Mouse (Mus musculus): ENCODE measurements around the gene Dennd4c. TPM values are rescaled to one million over a fixed set of nuclear protein-coding genes. Genes with fewer than 3 reads are reported as not detected.

Dennd4c gene
- total and polyA plus RNA-seq, 3 experiments = 4.0 to 4.6 (median 4.2) TPM

DNA sequence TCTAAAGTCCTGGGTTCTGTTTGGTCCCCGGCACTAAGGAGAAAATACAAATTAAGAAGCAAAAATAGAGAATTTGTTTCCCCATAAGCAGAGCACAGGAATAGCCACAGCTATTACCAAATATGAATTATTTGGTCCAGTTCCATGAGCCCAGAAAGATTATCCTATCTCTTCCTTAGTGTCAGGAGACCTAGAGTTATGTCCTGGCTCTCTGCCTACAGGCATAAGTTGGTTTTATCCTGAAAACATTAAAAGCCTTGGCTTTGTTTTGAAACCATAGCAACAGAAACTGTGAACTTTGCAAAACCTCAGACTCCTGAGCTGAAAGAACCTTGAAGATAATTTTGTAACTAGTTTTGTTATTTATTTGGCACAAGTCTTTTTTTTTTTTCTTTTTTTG, 31.2 kb upstream of the Dennd4c start:
- H3K36me3 ChIP-seq (replicated peaks in 1 of 2; ENCODE audit: control insufficient read depth in 1 of 2, insufficient read depth in 1 of 2, low read length in 1 of 2) = no peaks in the 10 kb centered on the region
- H3K9ac ChIP-seq (ENCODE audit: insufficient read depth, low read depth) = no peak overlapping the region
- in situ Hi-C loops (cut with MboI; ENCODE audit: low pct_ligation_motif_present, low pct_unique_long_range_greater_than_20kb, low sequenced_read_pairs) (no loop called here), dilution Hi-C loops (cut with MboI; ENCODE audit: extremely low pct_ligation_motif_present, extremely low pct_unique_long_range_greater_than_20kb, low sequenced_read_pairs) (no loop called here)
- H3K9me3 ChIP-seq (replicated peaks; ENCODE audit: low read length) = no peaks in the 10 kb centered on the region
- H3K79me2 ChIP-seq (replicated peaks; ENCODE audit: control insufficient read depth, extremely low read depth, insufficient read depth, poor library complexity, severe bottlenecking) = no peaks in the 10 kb centered on the region
- no peaks in the 10 kb centered on the region for H3K27me3 ChIP-seq (replicated peaks)
- H3K4me2 ChIP-seq (ENCODE audit: insufficient read depth, low read depth, poor library complexity, severe bottlenecking) = no peak overlapping the region
- no peak overlapping the region for H3K27ac ChIP-seq (ENCODE audit: insufficient read depth, low read depth)
- H3K4me3 ChIP-seq (replicated peaks in 1 of 3; ENCODE audit: low read depth in 2 of 3, low read length in 2 of 3, poor library complexity in 1 of 3) = no peak overlapping the region
- H3K4me1 ChIP-seq (ENCODE audit: control insufficient read depth in 1 of 2, insufficient read depth in 2 of 2) = no peaks in the 10 kb centered on the region
- no peak for TF ChIP-seq NELFE (IDR thresholded peaks at IDR 0.05; ENCODE audit: low read depth, low read length)
- TF ChIP-seq RAD21 (IDR thresholded peaks at IDR 0.05; ENCODE audit: low read depth, low read length) = no peak
- no peak for TF ChIP-seq SMC3 (IDR thresholded peaks at IDR 0.05; ENCODE audit: low read depth, low read length)
- no peak for TF ChIP-seq USF1 (IDR thresholded peaks at IDR 0.05; ENCODE audit: low read depth, low read length)
- TF ChIP-seq JUND (conservative IDR thresholded peaks at IDR 0.05; ENCODE audit: low read depth, low read length) = no peak
- no peak for TF ChIP-seq GABPA (IDR thresholded peaks at IDR 0.05; ENCODE audit: insufficient replicate concordance, low read depth, low read length)
- no peak for TF ChIP-seq MEF2A (IDR thresholded peaks at IDR 0.05; ENCODE audit: borderline replicate concordance, low read depth, low read length)
- no peak for TF ChIP-seq NRF1 (IDR thresholded peaks at IDR 0.05; ENCODE audit: low read depth, low read length)
- no peak for TF ChIP-seq PAX5 (IDR thresholded peaks at IDR 0.05; ENCODE audit: low read length)
- DNase-seq (ENCODE audit: extremely low read depth) = no peak

DNA sequence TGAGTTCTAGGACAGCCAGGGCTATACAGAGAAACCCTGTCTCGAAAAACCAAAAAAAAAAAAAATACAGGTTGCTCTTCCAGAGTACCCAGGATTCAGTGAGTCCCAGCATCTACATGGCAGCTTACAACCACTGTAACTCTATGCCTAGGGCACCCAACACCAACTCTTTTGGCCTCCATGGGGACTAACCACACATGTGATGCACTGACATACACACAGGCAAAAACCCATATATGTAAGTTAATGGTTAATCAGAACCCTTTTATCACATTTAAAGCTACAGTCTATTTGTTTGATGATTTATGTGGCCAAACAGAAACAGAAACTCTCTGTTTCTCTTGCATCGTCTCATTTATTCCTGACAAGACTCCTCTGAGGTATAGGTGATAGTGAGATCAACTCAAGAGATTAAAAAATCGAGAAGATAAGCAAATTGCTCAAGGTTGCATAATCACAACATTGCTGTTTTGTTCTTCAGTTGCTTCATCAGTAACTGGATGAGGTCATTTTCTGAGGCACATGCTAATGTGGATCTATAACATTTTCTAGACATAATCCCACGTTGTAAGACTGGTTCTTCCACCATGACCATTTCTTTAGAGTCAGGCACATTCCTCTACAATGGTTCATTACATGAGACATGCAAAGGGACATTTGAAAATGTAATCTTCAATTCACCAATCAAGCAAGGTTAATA, 29.3 kb upstream of the Dennd4c start:
- Histone ChIP-seq H3K4me2 (ENCODE audit: insufficient read depth, low read depth, poor library complexity, severe bottlenecking) (no peak overlapping the region), H3K9ac (ENCODE audit: insufficient read depth, low read depth) (no peak overlapping the region), H3K9me3 (replicated peaks; ENCODE audit: low read length) (no peaks in the 10 kb centered on the region), H3K4me3 (replicated peaks in 1 of 3; ENCODE audit: low read depth in 2 of 3, low read length in 2 of 3, poor library complexity in 1 of 3) (no peak overlapping the region), H3K27me3 (replicated peaks) (no peaks in the 10 kb centered on the region), H3K79me2 (replicated peaks; ENCODE audit: control insufficient read depth, extremely low read depth, insufficient read depth, poor library complexity, severe bottlenecking) (no peaks in the 10 kb centered on the region), H3K27ac (ENCODE audit: insufficient read depth, low read depth) (no peak overlapping the region), H3K36me3 (replicated peaks in 1 of 2; ENCODE audit: control insufficient read depth in 1 of 2, insufficient read depth in 1 of 2, low read length in 1 of 2) (no peaks in the 10 kb centered on the region), H3K4me1 (ENCODE audit: control insufficient read depth in 1 of 2, insufficient read depth in 2 of 2) (no peaks in the 10 kb centered on the region)
- DNase-seq (ENCODE audit: extremely low read depth) = no peak
- in situ Hi-C loops (cut with MboI; ENCODE audit: low pct_ligation_motif_present, low pct_unique_long_range_greater_than_20kb, low sequenced_read_pairs) = no loop called here
- TF ChIP-seq RAD21 (IDR thresholded peaks at IDR 0.05; ENCODE audit: low read depth, low read length) (no peak), SIN3A (IDR thresholded peaks at IDR 0.05; ENCODE audit: low read length) (no peak), HCFC1 (IDR thresholded peaks at IDR 0.05; ENCODE audit: low read depth, low read length) (no peak), JUN (IDR thresholded peaks at IDR 0.05; ENCODE audit: insufficient read depth, low read depth, low read length) (no peak), SMC3 (IDR thresholded peaks at IDR 0.05; ENCODE audit: low read depth, low read length) (no peak), ELF1 (IDR thresholded peaks at IDR 0.05; ENCODE audit: low read depth, low read length) (no peak), JUND (conservative IDR thresholded peaks at IDR 0.05; ENCODE audit: low read depth, low read length) (no peak), EP300 (IDR thresholded peaks at IDR 0.05; ENCODE audit: low read length) (no peak), CTCF (conservative IDR thresholded peaks at IDR 0.05 in 1 of 2, IDR thresholded peaks at IDR 0.05 in 1 of 2; ENCODE audit: low read depth in 2 of 2, low read length in 2 of 2) (no peak), CHD1 (IDR thresholded peaks at IDR 0.05; ENCODE audit: low read depth, low read length) (no peak), ZMIZ1 (IDR thresholded peaks at IDR 0.05; ENCODE audit: low read depth, low read length) (no peak), ZC3H11A (IDR thresholded peaks at IDR 0.05; ENCODE audit: low read depth, low read length) (no peak), IRF4 (IDR thresholded peaks at IDR 0.05; ENCODE audit: low read depth, low read length) (no peak), ZNF384 (IDR thresholded peaks at IDR 0.05; ENCODE audit: low read depth, low read length) (no peak), CHD2 (IDR thresholded peaks at IDR 0.05; ENCODE audit: low read length) (no peak), TBP (conservative IDR thresholded peaks at IDR 0.05; ENCODE audit: low read depth, low read length) (no peak), MAX (IDR thresholded peaks at IDR 0.05; ENCODE audit: low read length) (no peak), PAX5 (IDR thresholded peaks at IDR 0.05; ENCODE audit: low read length) (no peak)
- dilution Hi-C loops (cut with MboI; ENCODE audit: extremely low pct_ligation_motif_present, extremely low pct_unique_long_range_greater_than_20kb, low sequenced_read_pairs) = no loop called here
